Mouse (Mus musculus): ENCODE data around the gene Ncapg2.

- TF ChIP-seq CTCF (conservative IDR thresholded peaks at IDR 0.05; ENCODE audit: low read length) (no peak), POU5F1 (IDR thresholded peaks at IDR 0.05; ENCODE audit: borderline replicate concordance, low read length) (no peak)
Measured at GRCm38 (mm10) chr12:116460379-116461065, 55.3 kb downstream of the Ncapg2 start.
